Mouse (Mus musculus) left cerebral cortex, postnatal 36 days (tissue): ENCODE data around the gene Rtl1. TPM values are rescaled to one million over a fixed set of nuclear protein-coding genes. Genes with fewer than 3 reads are reported as not detected.

Source experiments
- DNase-seq, 2 experiments: peaks; one replicate each; pipeline ENCODE4 v3.0.0; 2021 to 2022; ENCODE audit warnings: low spot score in 2 of 2, mixed read lengths in 1 of 2
- intact Hi-C: fragments of 180-260 bp; cut with DNase I; formaldehyde crosslinking; loops from one replicate; pipeline ENCODE4 v1.15.1; 2025
- microRNA-seq: library from miRNA; unstranded; fragments of <30 nt; microRNA quantifications from one replicate; pipeline ENCODE4 v1.2.0, GENCODE M21; 2022
- total RNA-seq, 2 experiments: library from RNA; stranded (reverse); gene quantifications; 2 replicates each; pipeline ENCODE4 v1.2.3; 2021

The Rtl1 gene
- total RNA-seq, 2 experiments from 2014 or later: 0.10 to 0.32 TPM

DNA sequence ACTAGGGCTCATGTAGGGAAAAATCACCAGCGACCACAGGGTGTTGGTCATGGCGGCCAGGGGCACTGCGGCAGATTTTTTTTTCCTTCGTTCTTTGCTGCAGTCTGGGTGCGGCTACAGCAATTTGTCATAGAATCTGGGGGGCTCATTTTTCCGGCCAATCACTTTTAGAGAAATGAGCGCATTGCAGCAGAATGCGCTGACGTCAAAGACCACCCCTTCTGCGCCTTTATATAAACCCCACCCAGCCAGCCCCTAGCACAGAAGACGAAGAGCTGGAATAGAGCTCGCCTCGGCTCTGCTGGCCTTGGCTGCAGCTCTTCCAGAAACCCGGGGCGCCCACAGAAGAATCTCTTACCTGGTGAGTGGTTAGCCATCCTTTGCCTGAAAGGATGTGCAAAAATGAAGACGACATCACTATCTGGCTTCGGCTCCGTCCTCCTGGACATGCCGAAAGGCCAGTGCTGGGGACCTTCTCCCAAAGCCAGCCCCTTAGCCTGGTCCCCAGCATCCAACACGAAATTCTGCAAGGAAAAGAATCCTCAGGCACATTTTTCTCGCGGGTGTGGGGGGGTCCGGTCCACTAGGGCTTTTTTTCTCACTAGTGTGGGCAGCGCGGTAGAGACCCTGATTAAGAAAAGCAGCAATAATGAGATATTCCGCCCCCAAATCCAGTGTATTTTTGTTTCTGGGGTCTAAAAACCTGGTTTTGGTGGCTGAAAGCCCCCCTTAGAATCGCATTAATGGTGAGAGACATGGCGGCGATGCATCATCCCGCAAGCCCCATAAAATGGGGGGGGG is 59.2 kb downstream of the Rtl1 start:
- DNase-seq: peak; percentile 69 to 72
- intact Hi-C loops: loop anchor here (2.0 to 10.0 kb wide), 3 partner anchors 102 to 636 kb away; no protein-coding TSS in a partner anchor

DNA sequence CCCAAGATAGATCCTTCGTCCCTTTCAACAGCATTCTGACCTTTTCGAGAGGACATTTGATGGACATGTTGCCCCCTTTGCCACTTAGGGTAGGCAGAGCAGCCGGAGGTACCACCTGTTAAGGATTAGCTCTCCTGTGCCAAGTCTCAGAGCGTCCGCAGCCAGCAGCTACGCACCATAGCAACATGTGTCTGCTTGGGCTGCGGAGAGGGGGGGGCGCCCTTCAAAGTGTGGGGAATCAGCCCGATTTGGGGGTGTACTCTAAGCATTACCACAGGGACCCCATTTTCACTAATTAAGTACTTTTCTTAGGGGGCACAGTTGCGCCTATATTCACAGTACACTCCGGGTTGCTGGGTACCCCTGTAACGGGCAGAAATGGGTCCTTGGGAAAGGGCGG is 60.2 kb downstream of the Rtl1 start:
- DNase-seq: no peak
- intact Hi-C loops: loop anchor here (2.0 to 10.0 kb wide), 3 partner anchors 101 to 635 kb away; no protein-coding TSS in a partner anchor

Small RNAs within 50 kb of the gene (microRNA-seq; reads per million reads assigned to microRNA genes)
- not detected for gene Gm23912
- gene Mir1188: 63.9 reads per million, percentile 52 among the genes with 10 or more reads in this experiment
- gene Mir127: 39,066 reads per million, percentile 99 among the genes with 10 or more reads in this experiment
- not detected for gene Mir136
- not detected for gene Mir1906-1
- gene Mir3070a: 21.1 reads per million, percentile 39 among the genes with 10 or more reads in this experiment
- 21.8 reads per million, percentile 39 among the genes with 10 or more reads in this experiment for gene Mir3070b
- not detected for gene Mir3071
- not detected for gene Mir337
- 1,499 reads per million, percentile 82 among the genes with 10 or more reads in this experiment for gene Mir341
- gene Mir3544: not detected
- gene Mir370: 1,412 reads per million, percentile 81 among the genes with 10 or more reads in this experiment
- 1,243 reads per million, percentile 80 among the genes with 10 or more reads in this experiment for gene Mir431
- not detected for gene Mir432
- 16,027 reads per million, percentile 97 among the genes with 10 or more reads in this experiment for gene Mir433
- gene Mir434: 1,984 reads per million, percentile 85 among the genes with 10 or more reads in this experiment
- 58.6 reads per million, percentile 52 among the genes with 10 or more reads in this experiment for gene Mir493
- gene Mir540: 1,174 reads per million, percentile 79 among the genes with 10 or more reads in this experiment
- 476 reads per million, percentile 71 among the genes with 10 or more reads in this experiment for gene Mir665
- gene Mir673: 611 reads per million, percentile 74 among the genes with 10 or more reads in this experiment
- 13,015 reads per million, percentile 97 among the genes with 10 or more reads in this experiment for gene Mir770

Other genes starting within 250 kb of the Rtl1 start
- gene Dlk1, start 147.5 kb downstream of the Rtl1 start, total RNA-seq: 1 to 10 TPM; 1.8 to 5.6 TPM